Mouse (Mus musculus) thymus, adult 2 months (tissue): Measurements from ENCODE around the gene Dpysl4. TPM values are rescaled to one million over a fixed set of nuclear protein-coding genes. Genes with fewer than 3 reads are reported as not detected.

Source experiments
- DNase-seq: peaks from one replicate; pipeline ENCODE4 v3.0.0; 2021
- H3K27ac ChIP-seq: fragments of 200-500 bp; 2 replicates; pipeline ENCODE4 v1.5.1; 2012; ENCODE audit warnings: low read length, control low read depth; ENCODE audit not compliant: control insufficient read depth, insufficient read depth
- H3K27me3 ChIP-seq: fragments of 200-500 bp; 2 replicates; pipeline ENCODE4 v1.6.1; 2012; ENCODE audit warnings: mild to moderate bottlenecking, low read length, moderate library complexity, mixed read lengths; ENCODE audit not compliant: control insufficient read depth, insufficient read depth
- H3K36me3 ChIP-seq: fragments of 200-500 bp; 2 replicates; pipeline ENCODE4 v1.6.1; 2012; ENCODE audit warnings: mild to moderate bottlenecking, low read length, moderate library complexity; ENCODE audit not compliant: control insufficient read depth, insufficient read depth
- H3K4me1 ChIP-seq: fragments of 200-500 bp; replicated peaks from 2 replicates; pipeline ENCODE4 v1.6.1; 2012; ENCODE audit warnings: low read length; ENCODE audit not compliant: control insufficient read depth, insufficient read depth
- H3K4me3 ChIP-seq: fragments of 200-500 bp; 2 replicates; pipeline ENCODE4 v1.5.1; 2012; ENCODE audit warnings: mild to moderate bottlenecking, low read length, control low read depth, moderate library complexity; ENCODE audit not compliant: control insufficient read depth, insufficient read depth
- CTCF ChIP-seq: fragments of 200-500 bp; IDR thresholded peaks from 2 replicates; pipeline ENCODE4 v1.5.1; 2012; ENCODE audit warnings: mild to moderate bottlenecking, control low read depth, low read length, moderate library complexity, borderline replicate concordance; ENCODE audit not compliant: control insufficient read depth, poor library complexity, insufficient read depth; ENCODE audit errors: extremely low read depth
- POLR2A ChIP-seq: fragments of 200-500 bp; IDR thresholded peaks from 2 replicates; pipeline ENCODE4 v1.6.1; 2012; ENCODE audit warnings: mild to moderate bottlenecking, low read length, control low read depth, moderate library complexity; ENCODE audit not compliant: control insufficient read depth, poor library complexity, insufficient read depth; ENCODE audit errors: extremely low read depth
- WGBS: fragments of 180-500 bp; shearing (Covaris S2); methylation state at CpG from one replicate; pipeline ENCODE4 v1.1.7; 2018; 5-methylcytosine and 5-hydroxymethylcytosine counted together
- polyA plus RNA-seq: library from polyadenylated mRNA; depleted of rRNA; stranded (reverse); fragments of >200 nt; gene quantifications from 2 replicates; pipeline ENCODE4 v1.2.3, GENCODE M21; 2012; rRNA removed

The Dpysl4 gene
- polyA plus RNA-seq, 1 experiment: 0.84 TPM

DNA sequence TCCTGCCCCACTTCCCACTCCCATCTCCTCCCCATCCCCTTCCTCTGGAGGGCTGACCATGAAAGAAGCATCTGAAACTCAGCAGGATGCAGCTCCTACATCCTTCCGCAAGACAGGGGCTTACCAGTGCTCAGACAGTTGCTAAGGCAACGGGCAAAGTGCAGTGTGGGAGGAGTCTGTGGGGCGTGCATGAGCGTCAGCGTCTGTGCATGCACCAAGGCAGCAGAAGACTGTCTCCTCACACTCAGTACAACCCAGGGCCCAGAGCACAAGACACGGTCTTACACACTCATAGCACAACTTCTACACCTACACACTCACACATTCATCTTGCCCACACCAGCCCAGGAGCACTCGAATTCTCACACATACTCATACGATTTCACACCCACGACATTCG is 65.3 kb downstream of the Dpysl4 start:
- no peak overlapping the region for H3K27ac ChIP-seq
- H3K4me3 ChIP-seq: no peak overlapping the region
- no peaks in the 10 kb centered on the region; the same call in 1 of the 2 replicates for H3K27me3 ChIP-seq
- WGBS: 40% methylated on average over 10 of the region's 10 CpGs
- H3K4me1 ChIP-seq: peaks cover 9% of the 10 kb centered on the region
- TF ChIP-seq CTCF: no peak
- TF ChIP-seq POLR2A: no peak
- no peak for DNase-seq
- H3K36me3 ChIP-seq: no peaks in the 10 kb centered on the region

Other genes starting within 250 kb of the Dpysl4 start
- gene Ppp2r2d, start 239.9 kb upstream of the Dpysl4 start, polyA plus RNA-seq: 27.6 and 29.0 TPM in 2 replicates
- gene Mapk1ip1, start 239.7 kb upstream of the Dpysl4 start, polyA plus RNA-seq: 92.4 and 103 TPM in 2 replicates
- 11.6 and 13.7 TPM in 2 replicates for gene Bnip3, start 176.5 kb upstream of the Dpysl4 start, polyA plus RNA-seq
- gene Jakmip3, start 145.3 kb upstream of the Dpysl4 start, polyA plus RNA-seq: 0.04 and 0.09 TPM in 2 replicates
- 3.9 and 4.0 TPM in 2 replicates for gene Lrrc27, start 127.0 kb downstream of the Dpysl4 start, polyA plus RNA-seq
- 1.3 and 1.7 TPM in 2 replicates for gene Stk32c, start 127.3 kb downstream of the Dpysl4 start, polyA plus RNA-seq
- gene Pwwp2b, start 162.5 kb downstream of the Dpysl4 start, polyA plus RNA-seq: 6.3 and 7.4 TPM in 2 replicates